Mouse (Mus musculus) heart, adult 2 months (tissue): ENCODE results near the gene Kat5. TPM values are rescaled to one million over a fixed set of nuclear protein-coding genes. Genes with fewer than 3 reads are reported as not detected.

Experiments
- DNase-seq, 2 experiments: peaks; one replicate each; pipeline ENCODE4 v3.0.0; 2021
- H3K27ac ChIP-seq: fragments of 200-600 bp; 2 replicates; pipeline ENCODE4 v1.8.1; 2022
- H3K27me3 ChIP-seq: fragments of 200-500 bp; 2 replicates; pipeline ENCODE4 v1.6.1; 2012; ENCODE audit warnings: mild to moderate bottlenecking, low read length, inconsistent platforms, mixed read lengths; ENCODE audit not compliant: control insufficient read depth, insufficient read depth
- H3K36me3 ChIP-seq: fragments of 200-500 bp; 2 replicates; pipeline ENCODE4 v1.6.1; 2012; ENCODE audit warnings: low read length, inconsistent platforms; ENCODE audit not compliant: control insufficient read depth, insufficient read depth
- H3K4me1 ChIP-seq: fragments of 200-500 bp; 2 replicates; pipeline ENCODE4 v1.6.1; 2011; ENCODE audit warnings: low read length; ENCODE audit not compliant: control insufficient read depth, insufficient read depth
- H3K4me3 ChIP-seq: fragments of 200-600 bp; 2 replicates; pipeline ENCODE4 v1.8.1; 2022
- H3K79me2 ChIP-seq: fragments of 200-500 bp; replicated peaks from 2 replicates; pipeline ENCODE4 v1.6.1; 2012; ENCODE audit warnings: mild to moderate bottlenecking, inconsistent platforms, low read length, moderate library complexity, mixed read lengths; ENCODE audit not compliant: control insufficient read depth, insufficient read depth
- H3K9ac ChIP-seq: fragments of 200-500 bp; 2 replicates; pipeline ENCODE4 v1.6.1; 2012; ENCODE audit warnings: low read depth, mild to moderate bottlenecking, control low read depth, inconsistent platforms, low read length, mixed read lengths
- CTCF ChIP-seq: fragments of 200-600 bp; IDR thresholded peaks from 2 replicates; pipeline ENCODE4 v1.8.1; 2022; ENCODE audit warnings: antibody characterized with exemption, mild to moderate bottlenecking, moderate library complexity
- EP300 ChIP-seq: fragments of 200-500 bp; IDR thresholded peaks from 2 replicates; pipeline ENCODE4 v1.6.1; 2011; ENCODE audit warnings: low read depth, low read length, control low read depth; ENCODE audit not compliant: insufficient read depth
- POLR2A ChIP-seq: fragments of 200-500 bp; IDR thresholded peaks from 2 replicates; pipeline ENCODE4 v1.6.1; 2011; ENCODE audit warnings: mild to moderate bottlenecking, low read depth, low read length, control low read depth; ENCODE audit not compliant: insufficient read depth
- WGBS: fragments of 180-500 bp; shearing (Covaris S2); methylation state at CpG from one replicate; pipeline ENCODE4 v1.1.7; 2018; 5-methylcytosine and 5-hydroxymethylcytosine counted together
- intact Hi-C: fragments of 180-260 bp; cut with DNase I; formaldehyde crosslinking; loops from one replicate; pipeline ENCODE4 v1.15.1; 2025
- polyA plus RNA-seq: library from polyadenylated mRNA; depleted of rRNA; stranded (reverse); fragments of >200 nt; gene quantifications from 2 replicates; pipeline ENCODE4 v1.2.3, GENCODE M21; 2012; rRNA removed
- total RNA-seq, 2 experiments: library from RNA; stranded (reverse); gene quantifications; 2 replicates each; pipeline ENCODE4 v1.2.3; 2021

Gene Kat5
- total and polyA plus RNA-seq, 3 experiments = 27.0 to 36.1 (median 27.5) TPM

DNA sequence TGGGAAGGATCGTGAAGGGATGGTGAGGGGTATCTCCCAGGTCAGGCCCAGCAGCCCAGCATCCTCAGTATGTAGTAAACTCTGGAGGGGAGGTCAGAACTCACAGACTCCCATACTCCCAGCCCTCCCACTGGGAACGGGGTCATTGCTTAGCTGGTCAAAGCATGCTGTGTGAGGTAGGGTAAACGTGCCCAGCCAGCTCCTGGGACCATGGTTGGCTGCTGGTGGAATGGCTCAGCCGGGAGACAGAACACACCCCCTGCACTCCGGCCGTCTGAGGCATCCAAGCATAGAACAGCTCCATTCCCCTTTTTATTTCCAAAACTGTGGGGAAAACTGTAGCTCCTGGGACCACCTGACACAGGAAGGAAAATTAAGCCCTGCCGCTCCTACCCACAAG is 51.9 kb downstream of the Kat5 start:
- TF ChIP-seq POLR2A = no peak
- TF ChIP-seq EP300 = no peak
- no peak for TF ChIP-seq CTCF
- Histone ChIP-seq H3K27me3 (peaks cover 17% of the 10 kb centered on the region), H3K4me1 (peaks cover 2% of the 10 kb centered on the region; the same call in 1 of the 2 replicates), H3K4me3 (no peak overlapping the region), H3K9ac (no peak overlapping the region), H3K36me3 (no peaks in the 10 kb centered on the region), H3K79me2 (no peaks in the 10 kb centered on the region), H3K27ac (no peak overlapping the region)
- intact Hi-C loops = no loop called here
- no peak for DNase-seq
- 58% methylated on average over 7 of the region's 7 CpGs for whole genome bisulfite sequencing

- no peak overlapping the region for H3K27ac ChIP-seq
- intact Hi-C loops = no loop called here
- DNase-seq = no peak
- no peaks in the 10 kb centered on the region for H3K79me2 ChIP-seq
- peaks cover 4% of the 10 kb centered on the region for H3K27me3 ChIP-seq
- H3K4me1 ChIP-seq = no peaks in the 10 kb centered on the region
- 91% methylated on average over 14 of the region's 14 CpGs for WGBS
- H3K36me3 ChIP-seq = no peaks in the 10 kb centered on the region
- H3K9ac ChIP-seq = no peak overlapping the region
- TF ChIP-seq POLR2A (no peak), EP300 (no peak), CTCF (no peak)
- no peak overlapping the region for H3K4me3 ChIP-seq
These were observed 55.8 kb downstream of the Kat5 start for GRCm38 (mm10) chr19:5554212-5554611.

- H3K9ac ChIP-seq = no peak overlapping the region
- intact Hi-C loops = no loop called here
- H3K4me1 ChIP-seq = no peaks in the 10 kb centered on the region
- no peak for DNase-seq
- no peaks in the 10 kb centered on the region for H3K79me2 ChIP-seq
- no peak overlapping the region for H3K4me3 ChIP-seq
- no peaks in the 10 kb centered on the region for H3K36me3 ChIP-seq
- WGBS = 73% methylated on average over 8 of the region's 8 CpGs
- no peak for TF ChIP-seq POLR2A
- no peak for TF ChIP-seq CTCF
- no peak for TF ChIP-seq EP300
- peaks cover 4% of the 10 kb centered on the region for H3K27me3 ChIP-seq
- H3K27ac ChIP-seq = no peak overlapping the region
These were observed 56.2 kb downstream of the Kat5 start for GRCm38 (mm10) chr19:5553802-5554201.

Other genes with a start within 250 kb of the Kat5 start
- gene Eif1ad, start 243.5 kb downstream of the Kat5 start, total RNA-seq = 10 to 100 TPM; 16.3 to 19.5 TPM
- 18.5 and 28.1 TPM in 2 replicates for gene Eif1ad, start 243.5 kb downstream of the Kat5 start, polyA plus RNA-seq
- gene Banf1, start 243.1 kb downstream of the Kat5 start, total RNA-seq = 100 to 1,000 TPM; 113 to 133 TPM
- gene Banf1, start 243.1 kb downstream of the Kat5 start, polyA plus RNA-seq = 148 and 173 TPM in 2 replicates
- gene Sart1, start 221.5 kb downstream of the Kat5 start, total RNA-seq = 10 to 100 TPM; 47.3 to 51.8 TPM
- 10.6 and 22.1 TPM in 2 replicates for gene Sart1, start 221.5 kb downstream of the Kat5 start, polyA plus RNA-seq
- under 1 TPM; 0.39 to 0.52 TPM for gene Tsga10ip, start 207.7 kb downstream of the Kat5 start, total RNA-seq
- 0.08 TPM in 1 of 2 replicates, not detected in the other for gene Tsga10ip, start 207.7 kb downstream of the Kat5 start, polyA plus RNA-seq
- gene Drap1, start 185.3 kb downstream of the Kat5 start, total RNA-seq = 100 to 1,000 TPM; 278 to 344 TPM
- 175 and 189 TPM in 2 replicates for gene Drap1, start 185.3 kb downstream of the Kat5 start, polyA plus RNA-seq
- 10 to 100 TPM; 32.9 TPM for gene AI837181, start 185.1 kb downstream of the Kat5 start, total RNA-seq
- 55.4 and 59.5 TPM in 2 replicates for gene AI837181, start 185.1 kb downstream of the Kat5 start, polyA plus RNA-seq
- gene Fosl1, start 162.7 kb downstream of the Kat5 start, total RNA-seq = not detected
- 0.12 TPM in 1 of 2 replicates, not detected in the other for gene Fosl1, start 162.7 kb downstream of the Kat5 start, polyA plus RNA-seq
- gene Ccdc85b, start 152.3 kb downstream of the Kat5 start, total RNA-seq = 1 to 10 TPM; 6.3 to 9.7 TPM
- gene Ccdc85b, start 152.3 kb downstream of the Kat5 start, polyA plus RNA-seq = 5.9 and 6.1 TPM in 2 replicates
- 10 to 100 TPM; 47.1 to 52.9 TPM for gene Fibp, start 149.6 kb downstream of the Kat5 start, total RNA-seq
- gene Fibp, start 149.6 kb downstream of the Kat5 start, polyA plus RNA-seq = 85.6 and 88.3 TPM in 2 replicates
- gene Ctsw, start 141.7 kb downstream of the Kat5 start, total RNA-seq = under 1 TPM; 0.32 to 0.42 TPM
- 0.67 and 2.0 TPM in 2 replicates for gene Ctsw, start 141.7 kb downstream of the Kat5 start, polyA plus RNA-seq
- 10 to 100 TPM in 1 of 2 experiments, 1 to 10 TPM in 1; 8.2 to 10.3 TPM for gene Efemp2, start 136.3 kb downstream of the Kat5 start, total RNA-seq
- 33.6 and 36.3 TPM in 2 replicates for gene Efemp2, start 136.3 kb downstream of the Kat5 start, polyA plus RNA-seq
- gene Mus81, start 121.8 kb downstream of the Kat5 start, total RNA-seq = 10 to 100 TPM; 18.6 to 21.6 TPM
- 36.4 and 38.6 TPM in 2 replicates for gene Mus81, start 121.8 kb downstream of the Kat5 start, polyA plus RNA-seq
- gene Cfl1, start 119.8 kb downstream of the Kat5 start, total RNA-seq = 100 to 1,000 TPM; 169 to 194 TPM
- gene Cfl1, start 119.8 kb downstream of the Kat5 start, polyA plus RNA-seq = 160 and 206 TPM in 2 replicates
- gene 1700020D05Rik, start 106.5 kb downstream of the Kat5 start, total RNA-seq = under 1 TPM; 0.82 to 0.89 TPM
- gene 1700020D05Rik, start 106.5 kb downstream of the Kat5 start, polyA plus RNA-seq = 0.70 and 0.85 TPM in 2 replicates
- gene Snx32, start 99.7 kb downstream of the Kat5 start, total RNA-seq = 1 to 10 TPM; 3.9 to 5.2 TPM
- gene Snx32, start 99.7 kb downstream of the Kat5 start, polyA plus RNA-seq = 11.4 and 13.0 TPM in 2 replicates
- gene Ovol1, start 49.6 kb downstream of the Kat5 start, total RNA-seq = not detected
- gene Ovol1, start 49.6 kb downstream of the Kat5 start, polyA plus RNA-seq = 0.04 TPM in 1 of 2 replicates, not detected in the other
- 1 to 10 TPM; 3.0 to 3.3 TPM for gene Ap5b1, start 42.2 kb downstream of the Kat5 start, total RNA-seq
- 3.0 and 3.1 TPM in 2 replicates for gene Ap5b1, start 42.2 kb downstream of the Kat5 start, polyA plus RNA-seq
- gene Rnaseh2c, start 8.4 kb downstream of the Kat5 start, total RNA-seq = 10 to 100 TPM; 50.2 to 58.6 TPM
- 18.7 and 37.1 TPM in 2 replicates for gene Rnaseh2c, start 8.4 kb downstream of the Kat5 start, polyA plus RNA-seq
- gene Rela, start 27.2 kb upstream of the Kat5 start, total RNA-seq = 10 to 100 TPM; 26.8 to 32.5 TPM
- gene Rela, start 27.2 kb upstream of the Kat5 start, polyA plus RNA-seq = 39.8 and 57.2 TPM in 2 replicates
- gene Sipa1, start 53.5 kb upstream of the Kat5 start, total RNA-seq = 10 to 100 TPM; 19.9 to 23.5 TPM
- gene Sipa1, start 53.5 kb upstream of the Kat5 start, polyA plus RNA-seq = 37.7 and 39.9 TPM in 2 replicates
- 10 to 100 TPM; 20.8 to 23.2 TPM for gene Map3k11, start 78.5 kb upstream of the Kat5 start, total RNA-seq
- 31.5 and 31.9 TPM in 2 replicates for gene Map3k11, start 78.5 kb upstream of the Kat5 start, polyA plus RNA-seq
- gene Pcnx3, start 78.7 kb upstream of the Kat5 start, total RNA-seq = 10 to 100 TPM; 17.5 to 18.6 TPM
- 33.6 and 40.1 TPM in 2 replicates for gene Pcnx3, start 78.7 kb upstream of the Kat5 start, polyA plus RNA-seq
- gene Kcnk7, start 94.1 kb upstream of the Kat5 start, total RNA-seq = not detected
- not detected in 2 replicates for gene Kcnk7, start 94.1 kb upstream of the Kat5 start, polyA plus RNA-seq
- gene Ehbp1l1, start 116.1 kb upstream of the Kat5 start, total RNA-seq = 100 to 1,000 TPM; 128 to 137 TPM
- gene Ehbp1l1, start 116.1 kb upstream of the Kat5 start, polyA plus RNA-seq = 100 and 121 TPM in 2 replicates
- 10 to 100 TPM; 24.2 to 26.3 TPM for gene Fam89b, start 119.4 kb upstream of the Kat5 start, total RNA-seq
- 75.7 and 80.7 TPM in 2 replicates for gene Fam89b, start 119.4 kb upstream of the Kat5 start, polyA plus RNA-seq
- gene Ltbp3, start 130.7 kb upstream of the Kat5 start, total RNA-seq = 10 to 100 TPM; 30.7 to 34.2 TPM
- 61.3 and 61.5 TPM in 2 replicates for gene Ltbp3, start 130.7 kb upstream of the Kat5 start, polyA plus RNA-seq
- 10 to 100 TPM; 57.2 to 70.0 TPM for gene Scyl1, start 161.2 kb upstream of the Kat5 start, total RNA-seq
- gene Scyl1, start 161.2 kb upstream of the Kat5 start, polyA plus RNA-seq = 95.6 and 113 TPM in 2 replicates